Mouse (Mus musculus): ENCODE data around the gene Cox19.

Gene Cox19

DNA sequence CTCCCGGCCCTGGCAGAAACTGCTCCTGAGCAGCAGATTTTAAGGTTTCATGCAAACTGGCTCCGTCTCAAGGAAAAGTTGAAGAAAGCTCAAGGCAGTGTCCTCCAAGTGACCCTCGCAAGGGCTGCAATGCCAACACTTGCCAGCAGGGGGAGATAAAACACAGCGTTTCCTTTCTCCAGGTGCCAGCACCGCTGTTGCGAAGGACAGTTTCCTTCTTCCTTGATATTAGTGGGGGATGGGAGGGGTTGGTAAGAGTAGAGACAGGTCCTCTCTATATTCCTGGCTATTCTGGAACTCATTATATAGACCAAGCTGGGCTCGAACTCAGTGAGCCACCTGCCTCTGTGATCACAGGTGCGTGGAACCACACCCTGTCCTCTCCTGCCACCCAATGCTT, 19.5 kb downstream of the Cox19 start:
- DNase-seq (ENCODE audit: low read depth in 2 of 2, low spot score in 2 of 2): peak; percentile 58 to 64

DNA sequence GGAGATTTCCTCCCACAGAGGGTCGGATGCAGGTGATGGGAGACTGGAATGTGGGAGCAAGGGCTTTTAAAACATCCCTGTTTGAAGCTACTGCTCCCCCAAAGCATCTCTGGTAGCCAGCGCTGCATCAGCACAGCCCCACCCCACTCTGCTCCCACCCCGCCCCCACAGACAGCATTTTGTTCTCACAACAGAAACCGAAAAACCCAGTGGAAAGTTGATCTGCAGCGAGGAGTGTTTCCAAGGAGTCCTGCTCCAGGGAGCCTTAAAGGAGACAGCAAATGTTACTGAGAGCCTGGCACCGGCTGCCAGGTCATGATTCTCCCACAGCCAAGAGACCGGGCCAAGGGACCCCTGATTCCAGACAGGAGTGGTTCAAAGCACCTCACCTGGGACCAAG, 20.5 kb downstream of the Cox19 start:
- DNase-seq (ENCODE audit: low read depth in 2 of 2, low spot score in 2 of 2): no peak

GRCm38 (mm10) chr5:139327634-139328020, 23.6 kb downstream of the Cox19 start:
- no peak for DNase-seq (ENCODE audit: low read depth in 2 of 2, low spot score in 2 of 2)

DNA sequence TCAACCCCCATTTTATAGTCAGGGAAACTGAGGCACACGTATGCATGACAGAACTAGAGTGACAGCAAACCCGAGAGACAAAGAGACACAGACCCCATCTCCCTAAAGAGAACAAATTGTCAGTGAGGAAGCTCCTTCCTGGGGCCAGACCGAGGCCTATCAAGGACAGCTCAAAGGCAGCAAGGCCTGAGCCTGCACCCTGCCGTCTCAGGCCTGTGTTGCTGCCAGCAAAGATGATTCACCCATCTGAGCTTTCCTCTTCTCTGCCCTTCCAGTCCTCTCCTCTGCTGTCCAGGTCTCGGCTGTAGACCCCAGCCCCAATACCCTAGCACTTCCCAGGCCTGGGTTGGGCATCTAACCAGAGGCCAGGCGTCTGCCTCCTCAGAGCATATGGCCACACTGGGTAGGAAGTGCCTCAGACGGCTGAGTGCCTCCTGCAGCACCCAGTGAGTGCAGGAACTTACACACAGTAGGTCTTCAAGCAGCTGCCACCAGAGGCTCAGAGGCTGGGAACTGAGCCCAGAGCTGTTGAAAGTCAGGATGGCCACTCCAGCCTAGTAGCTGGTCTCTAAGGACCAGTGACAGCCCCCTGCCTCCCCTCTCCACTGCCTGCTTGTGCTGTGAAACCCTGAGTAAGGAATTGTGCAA, 24.1 kb downstream of the Cox19 start:
- no peak for DNase-seq (ENCODE audit: low read depth in 2 of 2, low spot score in 2 of 2)

- DNase-seq (ENCODE audit: low read depth in 2 of 2, low spot score in 2 of 2): no peak
Measured at GRCm38 (mm10) chr5:139326111-139326696, 25.0 kb downstream of the Cox19 start.

GRCm38 (mm10) chr5:139325395-139325966, 25.7 kb downstream of the Cox19 start, which contains the start of gene Adap1:
TSS of gene Adap1 (minus strand) at chr5:139325622.
- DNase-seq (ENCODE audit: low read depth in 2 of 2, low spot score in 2 of 2): peak; percentile 16 to 32

DNA sequence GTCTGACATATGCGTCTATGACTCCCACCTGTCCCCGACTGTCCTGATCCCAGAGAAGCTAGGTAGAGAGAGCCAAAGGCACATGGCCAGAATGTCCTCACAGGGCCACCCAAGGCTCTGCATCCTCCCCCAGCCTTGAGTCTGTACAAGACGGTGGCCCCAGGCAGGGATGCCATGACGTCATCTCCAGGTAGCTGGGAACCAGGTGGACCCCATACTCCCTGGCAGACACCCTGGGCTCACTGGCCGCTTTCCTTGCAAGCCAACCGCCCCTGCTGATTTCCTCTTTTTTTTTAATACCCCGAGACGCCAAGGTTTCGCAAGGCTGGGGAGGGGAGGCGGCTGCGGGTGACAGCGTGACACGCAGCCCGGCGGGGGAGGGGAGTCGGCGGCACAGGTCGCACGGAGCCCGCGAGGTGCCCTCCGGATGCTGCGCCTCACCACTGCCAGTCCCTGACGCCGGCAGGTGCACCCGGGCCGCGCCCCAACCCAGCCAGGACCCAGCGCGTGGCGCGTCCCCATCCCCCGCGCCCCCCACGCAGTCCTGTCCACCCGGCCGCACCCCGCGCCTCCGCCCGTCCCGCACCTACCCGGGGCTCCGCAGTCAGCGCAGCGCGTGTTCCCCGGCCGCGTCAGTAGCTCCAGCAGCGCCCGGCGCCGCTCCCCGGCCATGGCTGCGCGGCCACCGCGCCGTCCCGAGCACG, 26.4 kb downstream of the Cox19 start:
- no peak for DNase-seq (ENCODE audit: low read depth in 2 of 2, low spot score in 2 of 2)

DNA sequence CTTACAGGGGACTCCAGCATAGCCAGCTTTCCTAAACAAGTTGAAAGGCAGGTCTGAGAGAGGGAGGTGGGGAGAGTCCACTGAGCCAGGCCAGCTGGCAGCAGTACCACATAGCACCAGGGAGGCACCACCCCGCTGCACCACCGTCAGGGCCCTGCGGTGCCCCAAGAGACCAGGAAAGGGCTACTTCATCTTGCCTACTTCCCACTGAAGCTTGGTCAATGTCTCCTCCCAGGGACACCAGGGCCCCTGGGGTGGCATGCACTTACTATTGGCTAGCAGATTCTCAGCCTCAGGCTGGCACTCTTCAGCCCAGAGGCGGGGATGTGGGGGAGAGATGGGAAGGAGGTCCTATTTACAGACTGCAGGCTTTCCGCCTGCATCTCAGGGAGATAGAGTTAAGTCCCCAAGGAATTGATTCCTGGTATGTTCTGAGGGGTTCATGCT, 27.1 kb downstream of the Cox19 start:
- DNase-seq (ENCODE audit: low read depth in 2 of 2, low spot score in 2 of 2): no peak

DNA sequence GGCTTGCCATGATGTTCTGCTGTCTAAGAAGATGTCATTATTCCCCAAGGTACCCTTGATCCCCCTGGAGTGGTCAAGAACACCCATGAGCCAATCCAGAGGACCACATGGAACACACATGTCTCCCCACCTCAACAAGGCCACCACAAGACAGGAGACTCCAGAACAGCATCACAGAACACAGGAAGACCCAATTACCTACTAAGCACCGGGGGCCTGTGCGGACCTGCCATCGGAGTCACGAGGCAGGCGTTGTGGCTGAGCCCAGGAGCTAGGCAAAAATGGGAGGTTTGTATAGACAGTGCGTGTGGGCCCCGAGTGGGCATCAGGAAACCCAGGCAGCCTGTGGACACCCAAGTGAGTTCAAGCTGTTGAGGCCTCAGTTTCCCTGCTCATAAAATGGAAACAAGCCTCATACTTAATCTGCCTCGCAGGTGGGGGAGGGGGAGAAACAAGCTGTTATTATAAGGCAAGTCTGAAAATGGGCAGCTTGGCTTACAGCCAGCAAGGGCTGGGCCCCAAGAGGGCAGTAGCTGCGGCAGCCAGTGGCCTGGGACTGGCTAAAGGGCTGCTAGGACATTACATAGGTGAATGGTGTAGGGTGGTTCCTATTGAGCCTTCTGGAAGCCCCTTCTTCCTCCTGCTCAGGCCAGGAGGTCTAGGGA, 27.8 kb downstream of the Cox19 start:
- no peak for DNase-seq (ENCODE audit: low read depth in 2 of 2, low spot score in 2 of 2)

GRCm38 (mm10) chr5:139321331-139321730, 29.9 kb downstream of the Cox19 start:
- DNase-seq (ENCODE audit: low read depth in 2 of 2, low spot score in 2 of 2): no peak

GRCm38 (mm10) chr5:139320424-139320823, 30.8 kb downstream of the Cox19 start:
- DNase-seq (ENCODE audit: low read depth in 2 of 2, low spot score in 2 of 2): no peak

GRCm38 (mm10) chr5:139317751-139318504, 33.3 kb downstream of the Cox19 start:
- no peak for DNase-seq (ENCODE audit: low read depth in 2 of 2, low spot score in 2 of 2)

- DNase-seq (ENCODE audit: low read depth in 2 of 2, low spot score in 2 of 2): no peak
Measured at GRCm38 (mm10) chr5:139316982-139317675, 34.1 kb downstream of the Cox19 start.

DNA sequence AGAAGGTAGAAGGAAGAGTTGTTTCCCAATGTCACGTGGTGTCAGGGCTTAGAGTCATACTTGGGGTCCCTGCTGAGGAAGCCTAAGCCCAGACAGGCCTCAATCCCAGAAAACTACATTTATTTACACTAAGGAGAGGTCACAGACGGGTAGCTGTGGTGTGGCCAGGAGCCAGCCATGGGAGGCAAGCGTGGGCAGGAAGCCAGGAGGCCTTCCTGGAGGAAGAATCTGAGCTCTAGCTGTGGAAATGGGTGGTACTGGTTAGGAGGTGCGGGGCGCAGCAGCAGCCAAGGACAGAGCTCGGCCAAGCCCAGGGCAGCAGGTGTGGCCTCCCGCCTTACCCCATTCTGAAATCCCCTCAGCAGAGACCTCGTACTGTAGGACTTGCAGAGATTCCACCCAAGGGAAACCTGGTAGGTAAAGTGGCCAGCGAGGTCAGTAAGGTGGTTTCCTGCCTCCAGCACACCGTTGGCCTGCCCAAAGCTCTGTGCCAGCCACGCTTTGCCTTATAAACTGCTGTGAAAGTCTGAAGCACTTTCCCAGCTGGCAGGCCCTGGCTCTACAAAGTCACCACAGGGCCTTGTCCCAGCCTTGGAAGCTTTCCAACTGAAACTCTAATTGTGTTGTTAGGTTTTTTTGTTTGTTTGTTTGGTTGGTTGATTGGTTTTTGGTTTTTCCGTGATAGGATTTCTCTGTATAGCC, 36.1 kb downstream of the Cox19 start:
- DNase-seq (ENCODE audit: low read depth in 2 of 2, low spot score in 2 of 2): no peak

- no peak for DNase-seq (ENCODE audit: low read depth in 2 of 2, low spot score in 2 of 2)
Measured at GRCm38 (mm10) chr5:139313536-139313935, 37.7 kb downstream of the Cox19 start.

GRCm38 (mm10) chr5:139311822-139312221, 39.4 kb downstream of the Cox19 start:
- no peak for DNase-seq (ENCODE audit: low read depth in 2 of 2, low spot score in 2 of 2)

- DNase-seq (ENCODE audit: low read depth in 2 of 2, low spot score in 2 of 2): no peak
Measured at GRCm38 (mm10) chr5:139310477-139310876, 40.7 kb downstream of the Cox19 start.

DNA sequence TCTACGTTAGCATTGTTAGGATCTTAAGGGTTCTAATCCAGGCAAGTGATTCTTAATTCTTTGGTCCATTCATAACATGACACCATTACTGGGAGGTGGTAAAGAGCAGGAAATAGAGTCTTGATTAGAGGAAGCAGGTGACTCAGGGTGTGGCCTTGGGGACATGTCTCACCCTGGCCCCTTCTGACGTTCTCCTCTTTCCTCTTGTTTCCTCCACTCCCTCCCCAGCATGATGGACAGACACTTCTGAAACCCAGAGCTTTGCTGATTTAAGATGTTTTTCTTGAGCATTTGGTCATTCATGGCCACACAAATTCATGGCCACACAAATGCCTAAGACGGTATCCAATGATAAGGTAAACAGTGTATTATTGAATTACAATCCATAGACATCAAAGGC, 41.3 kb downstream of the Cox19 start:
- no peak for DNase-seq (ENCODE audit: low read depth in 2 of 2, low spot score in 2 of 2)

- no peak for DNase-seq (ENCODE audit: low read depth in 2 of 2, low spot score in 2 of 2)
Measured at GRCm38 (mm10) chr5:139303646-139304061, 47.6 kb downstream of the Cox19 start.

- no peak for DNase-seq (ENCODE audit: low read depth in 2 of 2, low spot score in 2 of 2)
Measured at GRCm38 (mm10) chr5:139302101-139302500, 49.1 kb downstream of the Cox19 start.

All from CD8-positive naive resting alpha-beta T cell, adult 2 months (primary cell).